Mouse (Mus musculus) brain, embryonic 14.5 days (tissue): ENCODE results near the gene 5031439G07Rik.
"Not testable (repeated sequence)": the region's sequence is repeated elsewhere in the genome, so short reads cannot be mapped to it uniquely, and the experiment has no call there.

Source experiments
- CTCF ChIP-seq: fragments of 200-500 bp; IDR thresholded peaks from 2 replicates; pipeline ENCODE4 v1.5.1; 2012; ENCODE audit warnings: inconsistent platforms, mild to moderate bottlenecking, moderate library complexity, borderline replicate concordance; ENCODE audit not compliant: insufficient read depth, insufficient read length; ENCODE audit errors: extremely low read depth
- POLR2A ChIP-seq: fragments of 200-500 bp; IDR thresholded peaks from 2 replicates; pipeline ENCODE4 v1.6.1; 2012; ENCODE audit warnings: mild to moderate bottlenecking, inconsistent platforms, borderline replicate concordance; ENCODE audit not compliant: poor library complexity, insufficient read depth, insufficient read length, severe bottlenecking; ENCODE audit errors: extremely low read depth

GRCm38 (mm10) chr15:85030643-85031042, 42.3 kb upstream of the 5031439G07Rik start:
- TF ChIP-seq CTCF, POLR2A: not testable (repeated sequence)
